Mouse (Mus musculus): Measurements from ENCODE around the gene Shisa3.

- TF ChIP-seq POLR2A (IDR thresholded peaks at IDR 0.05; ENCODE audit: low read depth, low read length) (no peak), CTCF (conservative IDR thresholded peaks at IDR 0.05; ENCODE audit: insufficient read depth, insufficient read length, low read depth, low read length) (no peak)
These were observed 48.6 kb upstream of the Shisa3 start for GRCm38 (mm10) chr5:67559063-67559462.

Data from kidney, adult 2 months (tissue).